Mouse (Mus musculus): ENCODE data around the gene Cul9. TPM values are rescaled to one million over a fixed set of nuclear protein-coding genes. Genes with fewer than 3 reads are reported as not detected.

Cul9 gene
- polyA plus RNA-seq, 1 experiment: 4.1 TPM

DNA sequence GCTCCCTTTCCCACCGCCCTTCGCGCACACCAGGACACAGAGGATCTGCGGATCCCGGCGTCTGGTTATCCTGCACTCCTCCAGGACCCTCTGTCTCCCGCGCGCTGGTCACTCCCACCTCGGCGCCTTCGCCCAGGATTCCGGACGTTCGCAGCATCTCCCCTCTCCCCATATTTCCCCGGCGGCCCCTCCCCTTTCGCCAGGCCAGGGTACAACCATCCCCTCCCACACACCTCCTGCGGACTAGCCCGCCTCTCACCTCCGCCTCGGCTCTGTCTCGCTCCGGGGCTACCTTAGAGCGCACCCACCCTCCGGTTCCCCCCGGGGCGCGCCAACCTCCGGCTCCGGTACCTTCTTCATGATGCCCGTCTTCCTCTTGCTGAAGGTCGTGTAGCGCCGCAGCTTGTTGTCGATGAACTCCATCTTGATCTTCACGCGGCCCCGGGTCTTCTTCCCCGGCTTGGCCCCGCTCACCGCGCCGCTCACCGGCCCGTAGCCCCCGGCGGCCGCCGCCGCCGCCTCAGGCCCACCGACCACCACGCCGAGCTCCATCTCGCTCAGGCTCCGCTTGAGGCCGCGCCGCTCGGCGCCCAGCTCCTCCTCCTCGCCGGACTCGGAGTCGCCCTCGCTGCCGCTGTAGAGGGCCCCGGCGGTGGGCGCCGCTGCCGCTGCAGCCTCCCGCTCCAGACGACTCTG lies 8.9 kb upstream of the Cul9 start:
- WGBS: 1% methylated on average over 75 of the region's 75 CpGs
- no peak for DNase-seq (ENCODE audit: low read depth, low spot score)

DNA sequence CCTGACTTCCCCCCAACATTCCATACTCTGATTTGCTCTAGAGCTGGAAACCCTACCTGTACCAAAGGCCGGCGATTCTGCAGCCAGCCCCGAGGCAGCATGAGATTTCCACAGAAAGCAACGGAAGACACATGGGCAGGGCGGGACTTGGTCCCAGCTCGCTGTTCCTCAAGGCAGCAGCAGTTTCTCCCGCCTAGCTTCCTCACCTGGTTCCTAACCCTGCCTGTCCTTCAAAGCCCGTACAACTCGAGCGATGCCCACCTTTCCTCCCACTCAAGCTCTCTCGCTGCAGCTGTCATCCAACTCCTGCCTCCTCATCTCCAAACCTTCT lies 8.4 kb upstream of the Cul9 start:
- no peak for DNase-seq (ENCODE audit: low read depth, low spot score)
- WGBS: under 1% methylated on average over 11 of the region's 11 CpGs

GRCm38 (mm10) chr17:46553926-46554325 lies 7.7 kb upstream of the Cul9 start:
- DNase-seq (ENCODE audit: low read depth, low spot score): no peak
- 62% methylated on average over 3 of the region's 3 CpGs for WGBS

DNA sequence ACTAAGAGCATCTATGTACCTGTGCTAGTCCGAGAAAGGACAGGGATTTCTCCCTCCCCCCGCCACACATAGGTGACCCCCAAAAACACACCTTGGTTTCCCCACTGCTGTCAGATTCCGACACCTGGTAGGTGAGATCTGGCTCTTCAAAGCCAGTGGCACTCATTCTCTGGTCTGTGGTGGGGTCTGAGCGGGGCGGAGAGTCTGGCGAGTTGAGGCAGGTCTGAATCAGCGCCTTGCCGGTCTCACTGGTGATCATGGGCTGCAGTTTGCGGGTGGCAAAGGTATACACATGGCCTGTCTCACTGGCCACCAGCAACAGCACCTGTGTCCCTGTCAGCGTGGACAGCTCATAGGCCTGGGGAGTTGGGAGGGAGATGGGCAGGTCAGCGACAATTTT lies 7.3 kb upstream of the Cul9 start:
- 56% methylated on average over 11 of the region's 11 CpGs for WGBS
- DNase-seq (ENCODE audit: low read depth, low spot score): no peak

DNA sequence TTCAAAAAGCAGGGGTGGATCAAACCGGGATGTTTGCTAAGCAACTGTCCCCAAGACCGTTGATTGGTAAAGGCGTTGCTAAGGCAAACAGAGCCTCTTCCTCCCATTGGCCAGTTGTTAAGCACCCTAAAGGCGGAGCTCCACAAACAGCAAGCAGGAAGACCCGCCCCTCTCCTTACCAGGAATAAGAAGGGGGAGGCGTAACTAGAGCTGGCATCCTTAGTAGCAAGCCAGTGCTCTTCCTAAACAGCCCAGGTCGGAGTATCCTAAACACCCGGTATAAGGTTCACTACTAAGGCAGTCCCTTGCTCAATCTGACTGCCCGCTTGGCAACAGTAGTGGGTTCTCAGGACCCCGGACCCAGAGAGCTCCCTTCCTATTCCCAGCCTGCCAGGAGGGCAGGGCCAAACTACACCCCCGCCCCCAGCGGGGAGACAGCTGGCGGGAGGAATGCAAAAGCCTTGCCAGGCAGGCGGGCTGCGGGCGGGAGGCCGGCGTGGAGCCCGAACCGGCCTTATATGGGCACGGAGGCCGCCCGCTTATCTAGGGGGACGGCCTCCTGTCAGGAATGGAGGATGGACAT lies 6.7 kb upstream of the Cul9 start:
- WGBS: 5% methylated on average over 24 of the region's 24 CpGs
- peak; percentile 94 for DNase-seq (ENCODE audit: low read depth, low spot score)

DNA sequence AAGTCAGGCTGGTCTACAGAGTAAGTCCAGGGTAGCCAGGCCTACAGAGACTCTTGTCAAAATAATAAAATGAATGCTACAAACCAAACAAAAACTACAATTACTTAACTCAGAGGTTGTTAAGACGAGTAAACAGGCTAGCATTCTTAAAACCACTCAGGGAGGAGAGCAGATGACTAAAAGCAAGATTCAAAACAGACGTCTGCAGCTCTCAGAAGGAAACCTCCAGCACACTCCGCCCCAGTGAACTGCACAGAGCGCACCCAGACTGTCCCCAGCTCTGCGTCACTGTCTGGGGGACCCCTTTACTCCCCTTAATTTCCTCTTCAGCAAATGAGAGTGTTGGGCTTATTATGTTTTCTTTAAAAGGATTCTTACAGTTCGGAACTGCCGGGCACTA lies 6.0 kb upstream of the Cul9 start:
- WGBS: 76% methylated on average over 7 of the region's 7 CpGs

GRCm38 (mm10) chr17:46551369-46551768 lies 5.2 kb upstream of the Cul9 start:
- WGBS: 85% methylated on average over 6 of the region's 6 CpGs
- DNase-seq (ENCODE audit: low read depth, low spot score): no peak

More for the DNA sequence above, 6.0 kb upstream of the Cul9 start:
- no peak for DNase-seq (ENCODE audit: low read depth, low spot score)

GRCm38 (mm10) chr17:46550904-46551303 lies 4.7 kb upstream of the Cul9 start:
- WGBS: 89% methylated on average over 7 of the region's 7 CpGs
- no peak for DNase-seq (ENCODE audit: low read depth, low spot score)

DNA sequence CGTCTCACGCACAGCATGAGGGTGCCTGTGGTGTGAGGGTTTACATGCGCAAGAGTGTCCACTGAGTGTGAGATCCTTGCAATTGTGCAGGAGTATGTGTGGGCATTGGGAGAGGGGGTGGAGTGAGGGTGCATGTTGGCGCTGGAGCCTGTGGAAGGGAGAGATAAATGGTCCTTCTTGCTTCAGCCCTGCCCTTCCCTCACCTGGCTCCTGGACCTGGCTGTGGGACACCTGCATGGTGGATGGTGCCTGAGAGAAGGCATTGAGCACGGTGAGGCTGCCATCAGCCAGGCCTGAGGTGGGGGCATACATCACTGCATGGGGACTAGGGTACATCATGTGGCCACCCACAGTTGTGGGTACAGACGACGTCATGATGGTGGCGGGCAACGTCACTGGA lies 3.5 kb upstream of the Cul9 start:
- DNase-seq (ENCODE audit: low read depth, low spot score): no peak
- 93% methylated on average over 9 of the region's 9 CpGs for WGBS

GRCm38 (mm10) chr17:46549193-46549592 lies 3.0 kb upstream of the Cul9 start:
- DNase-seq (ENCODE audit: low read depth, low spot score): no peak
- WGBS: 27% methylated on average over 8 of the region's 8 CpGs

DNA sequence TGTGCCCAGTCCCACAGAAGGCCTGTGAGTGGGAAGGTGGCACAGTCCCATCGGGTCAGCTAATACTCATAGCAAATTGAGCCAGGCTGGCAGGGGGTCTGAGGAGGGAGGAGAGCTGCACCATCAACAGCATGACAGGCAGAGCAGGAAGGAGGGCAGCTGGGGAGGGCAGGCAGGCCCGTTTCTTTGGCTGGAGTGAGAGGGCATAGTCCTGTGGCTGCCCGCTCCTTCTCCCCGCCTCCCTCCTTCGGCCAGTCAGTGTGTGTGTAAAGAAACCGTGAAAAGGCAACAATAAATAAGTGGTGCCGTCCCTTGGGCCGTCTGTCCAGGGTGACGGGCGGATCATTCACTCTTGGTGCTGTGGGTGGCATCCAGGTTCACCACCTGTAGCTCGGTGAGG lies 2.6 kb upstream of the Cul9 start:
- DNase-seq (ENCODE audit: low read depth, low spot score): no peak
- WGBS: 72% methylated on average over 11 of the region's 11 CpGs

- 74% methylated on average over 3 of the region's 3 CpGs for WGBS
- DNase-seq (ENCODE audit: low read depth, low spot score): no peak
Observed at GRCm38 (mm10) chr17:46547923-46548322, 1.7 kb upstream of the Cul9 start.

DNA sequence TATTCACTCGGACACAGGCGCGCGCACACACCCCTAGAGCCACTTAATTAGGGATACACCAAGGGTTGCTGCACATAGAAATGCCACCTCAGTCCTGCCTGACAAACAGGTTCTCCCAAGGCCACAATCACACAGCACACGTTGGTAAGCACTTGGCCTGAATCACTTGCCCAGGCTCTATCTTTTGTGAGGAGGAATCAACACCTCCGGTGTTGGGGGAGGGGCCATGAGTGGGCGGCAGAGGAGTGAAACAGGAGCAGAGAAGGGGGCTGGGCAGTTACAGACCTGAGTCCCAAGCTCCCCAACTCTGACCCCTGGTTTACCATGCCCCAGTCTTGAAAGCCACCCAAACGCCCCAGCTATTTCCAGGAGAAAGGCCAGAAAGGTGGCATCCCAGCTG lies 807 bp upstream of the Cul9 start:
- WGBS: 64% methylated on average over 8 of the region's 8 CpGs
- DNase-seq (ENCODE audit: low read depth, low spot score): no peak

DNA sequence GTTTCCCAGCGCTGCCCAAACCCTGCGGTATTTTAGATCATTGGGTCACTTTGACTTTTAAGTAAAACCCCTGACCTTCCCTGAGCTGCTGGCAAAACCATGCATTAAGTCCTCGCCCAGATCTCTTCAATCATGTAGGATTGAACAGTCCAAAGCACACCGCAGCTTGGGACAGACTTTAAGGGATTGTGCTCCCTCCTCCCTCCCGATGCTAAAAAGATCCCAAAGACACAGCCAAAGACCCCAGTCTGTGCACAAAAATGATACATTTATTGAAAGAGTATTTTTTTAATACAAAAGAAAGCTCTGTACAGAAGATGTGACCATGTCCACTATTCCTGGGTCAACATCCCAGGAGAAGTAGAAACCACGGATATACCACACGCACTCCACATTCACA lies 403 bp upstream of the Cul9 start:
- DNase-seq (ENCODE audit: low read depth, low spot score): no peak
- 48% methylated on average over 7 of the region's 7 CpGs for WGBS

DNA sequence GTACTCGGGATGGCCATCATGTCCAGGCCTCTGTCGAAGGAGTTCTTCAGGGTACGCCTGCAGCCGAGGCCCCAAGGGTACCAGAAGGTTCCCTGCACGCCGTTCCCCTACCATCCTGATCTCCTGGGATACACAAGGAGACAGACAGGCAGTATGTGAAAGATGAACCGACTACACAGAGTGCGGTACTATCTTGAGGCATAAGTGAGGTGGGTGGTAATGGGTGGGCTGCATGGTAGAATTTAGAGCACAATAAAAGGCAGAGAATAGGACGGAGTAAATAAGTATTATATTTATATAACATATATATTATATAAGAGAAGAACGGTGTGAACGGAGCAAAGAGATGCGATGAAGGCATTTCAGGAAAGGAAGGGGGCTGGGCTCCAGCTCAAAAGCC lies 2.5 kb downstream of the Cul9 start:
- WGBS: 92% methylated on average over 12 of the region's 12 CpGs
- DNase-seq (ENCODE audit: low read depth, low spot score): no peak

GRCm38 (mm10) chr17:46525579-46526307 lies 20.4 kb downstream of the Cul9 start:
- DNase-seq (ENCODE audit: low read depth, low spot score): peak; percentile 31
- WGBS: 44% methylated on average over 12 of the region's 12 CpGs

DNA sequence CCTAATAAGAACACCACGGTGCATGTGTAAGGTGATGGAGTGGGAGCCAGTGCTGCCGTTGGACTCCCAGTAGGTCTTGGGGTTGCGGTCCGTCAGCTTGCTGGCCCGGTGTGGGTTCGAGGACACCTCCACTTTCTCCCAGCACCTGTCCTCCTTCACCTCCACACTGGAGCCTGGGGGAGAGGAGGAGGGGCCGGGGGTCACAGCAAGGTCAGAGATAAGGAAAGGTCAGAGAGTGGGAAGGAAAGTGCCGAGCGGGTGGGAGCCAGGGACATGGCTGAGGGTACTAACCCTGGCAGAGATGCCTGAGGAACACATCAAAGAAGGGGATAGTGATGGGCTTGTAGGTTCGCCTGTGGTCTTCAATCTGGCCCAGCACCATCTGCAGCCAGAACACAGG lies 21.1 kb downstream of the Cul9 start:
- no peak for DNase-seq (ENCODE audit: low read depth, low spot score)
- WGBS: 79% methylated on average over 10 of the region's 10 CpGs

- no peak for DNase-seq (ENCODE audit: low read depth, low spot score)
- 42% methylated on average over 24 of the region's 24 CpGs for WGBS
Observed at GRCm38 (mm10) chr17:46521963-46522668, 24.1 kb downstream of the Cul9 start.

GRCm38 (mm10) chr17:46521174-46521573 lies 25.0 kb downstream of the Cul9 start:
- no peak for DNase-seq (ENCODE audit: low read depth, low spot score)
- 76% methylated on average over 9 of the region's 9 CpGs for WGBS

DNA sequence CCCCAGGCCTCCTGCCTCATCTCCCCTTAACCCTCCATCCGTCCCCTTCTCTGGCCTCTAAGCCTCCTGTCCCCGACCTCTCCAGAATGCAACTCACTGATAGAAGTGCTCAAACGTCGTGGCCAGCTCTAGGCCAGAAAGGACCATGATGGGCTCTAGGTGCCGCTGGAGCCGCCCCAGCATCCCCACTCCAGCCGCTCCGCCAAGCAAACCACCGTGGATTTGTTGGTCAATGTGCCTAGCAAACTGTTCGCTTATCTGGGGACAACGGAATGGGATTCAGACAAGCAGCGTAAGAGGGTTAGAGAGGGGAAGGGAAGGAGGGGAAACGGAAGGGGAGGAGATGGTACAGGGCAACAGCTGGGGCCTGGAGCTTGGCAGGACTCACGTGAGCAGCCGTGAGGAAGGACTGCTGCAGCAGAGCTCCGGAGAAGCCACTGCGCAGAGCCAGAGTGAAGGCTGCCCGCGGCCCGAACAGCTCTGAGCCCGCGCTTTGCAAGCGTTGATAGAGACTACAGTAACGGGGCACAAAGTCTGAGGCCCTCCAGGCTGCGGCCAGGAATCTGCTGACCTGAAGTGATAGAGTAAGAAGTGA lies 25.7 kb downstream of the Cul9 start:
- 42% methylated on average over 25 of the region's 25 CpGs for WGBS
- DNase-seq (ENCODE audit: low read depth, low spot score): no peak

Data from large intestine, adult 2 months (tissue).